Mouse (Mus musculus) forebrain, embryonic 11.5 days (tissue): ENCODE data around the gene Mier3. TPM values are rescaled to one million over a fixed set of nuclear protein-coding genes. Genes with fewer than 3 reads are reported as not detected.
A peak's percentile ranks its signal among the peaks of the same experiment; 100 is the strongest.

Experiments used
- ATAC-seq: fragments of 200-750 bp; cut with Nextera tagmentation; replicated peaks from 2 replicates; pipeline ENCODE4 v1.8.0; 2017; ENCODE audit warnings: moderate TSS enrichment; ENCODE audit not compliant: low FRiP score
- DNase-seq: peaks from one replicate; pipeline ENCODE4 v3.0.0-alpha.2; 2017; ENCODE audit warnings: low spot score
- H3K27ac ChIP-seq: fragments of 300-500 bp; sonication (generic); 2 replicates; pipeline ENCODE4 v1.5.1; 2014; ENCODE audit warnings: low read depth, low read length
- H3K27me3 ChIP-seq: fragments of 300-500 bp; sonication (generic); 2 replicates; pipeline ENCODE4 v1.6.1; 2014; ENCODE audit warnings: mild to moderate bottlenecking, low read length, mixed read lengths; ENCODE audit not compliant: control insufficient read depth, insufficient read depth
- H3K36me3 ChIP-seq: fragments of 300-500 bp; sonication (generic); 2 replicates; pipeline ENCODE4 v1.6.1; 2014; ENCODE audit warnings: mild to moderate bottlenecking, low read length, moderate library complexity, mixed read lengths; ENCODE audit not compliant: control insufficient read depth, insufficient read depth
- H3K4me1 ChIP-seq: fragments of 300-500 bp; sonication (generic); replicated peaks from 2 replicates; pipeline ENCODE4 v1.6.1; 2014; ENCODE audit warnings: low read length, mixed read lengths; ENCODE audit not compliant: control insufficient read depth, insufficient read depth
- H3K4me2 ChIP-seq: fragments of 300-500 bp; sonication (generic); 2 replicates; pipeline ENCODE4 v1.6.1; 2014; ENCODE audit warnings: low read depth, mild to moderate bottlenecking, low read length, moderate library complexity, mixed read lengths; ENCODE audit not compliant: severe bottlenecking
- H3K4me3 ChIP-seq: fragments of 300-500 bp; sonication (generic); 2 replicates; pipeline ENCODE4 v1.5.1; 2014; ENCODE audit warnings: low read depth, low read length
- H3K9ac ChIP-seq: fragments of 300-500 bp; sonication (generic); 2 replicates; pipeline ENCODE4 v1.6.1; 2014; ENCODE audit warnings: low read length
- H3K9me3 ChIP-seq: fragments of 300-500 bp; sonication (generic); 2 replicates; pipeline ENCODE4 v1.6.1; 2016; ENCODE audit warnings: low read length, mixed read lengths; ENCODE audit not compliant: control insufficient read depth
- WGBS: fragments of 180-500 bp; shearing (Covaris S2); extraction: QIAGEN DNeasy Blood & Tissue Kit; methylation state at CpG from one replicate; pipeline ENCODE4 v1.1.7; 2014; 5-methylcytosine and 5-hydroxymethylcytosine counted together
- polyA plus RNA-seq: library from polyadenylated mRNA; unstranded; fragments of >200 nt; fragmentation: Nextera tagmentation; extraction: Ambion mirVana; gene quantifications from 2 replicates; pipeline ENCODE4 v1.2.1, GENCODE M21; 2014

Gene Mier3
- polyA plus RNA-seq, 1 experiment from 2014 or later: 25.3 TPM

DNA sequence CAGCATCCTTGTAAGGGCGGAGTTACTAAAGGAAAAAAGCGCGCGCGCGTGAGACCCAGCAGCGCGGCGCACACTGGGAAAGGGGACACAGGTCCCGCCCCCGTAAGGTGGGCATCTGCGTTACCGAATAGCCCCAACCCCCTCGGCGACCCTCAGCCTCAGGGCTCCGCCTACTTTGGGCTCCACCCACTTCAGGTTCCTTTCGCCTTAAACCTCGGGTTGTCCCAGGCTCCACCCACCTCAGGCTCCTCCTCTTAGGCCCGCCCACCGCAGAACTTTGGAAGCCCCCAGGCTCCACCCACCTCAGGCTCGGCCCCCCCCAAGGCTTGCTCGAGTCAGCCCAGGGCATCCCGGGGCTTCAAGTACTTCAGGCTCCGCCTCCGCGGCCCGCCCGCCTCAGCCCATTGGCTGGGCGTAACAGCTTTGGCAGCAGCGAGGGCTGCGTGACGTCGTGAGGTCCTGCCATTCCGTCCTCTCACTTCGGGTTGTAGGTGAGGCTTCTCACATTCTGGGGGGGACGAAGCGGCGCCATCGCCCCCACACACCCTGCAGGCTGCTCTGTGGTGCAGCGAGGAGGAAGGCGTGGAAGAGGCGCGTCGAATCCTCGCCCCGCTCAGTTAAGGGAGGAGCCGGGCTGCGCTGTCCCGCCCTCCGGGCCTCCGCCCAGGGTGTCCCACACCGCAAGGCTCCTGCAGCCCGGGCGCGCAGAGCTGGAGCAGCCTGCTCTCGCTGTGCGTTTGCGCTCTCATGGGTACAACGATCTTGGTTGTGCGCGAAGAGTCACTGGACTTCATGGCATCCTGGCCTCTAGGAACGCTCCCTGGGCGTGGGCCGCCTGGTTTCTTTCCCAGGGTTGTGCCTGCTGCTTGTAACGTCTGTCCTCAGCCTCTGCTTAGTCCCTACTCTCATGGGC is 44.6 kb downstream of the Mier3 start:
- peaks cover 4% of the 10 kb centered on the region; the same call in 1 of the 2 replicates for H3K4me1 ChIP-seq
- peak overlapping the region; percentile 64 for H3K4me3 ChIP-seq
- DNase-seq (peak; percentile 100), ATAC-seq (peak; percentile 99)
- H3K9ac ChIP-seq: peak overlapping the region; percentile 57
- peaks cover 3% of the 10 kb centered on the region; the same call in 1 of the 2 replicates for H3K9me3 ChIP-seq
- no peaks in the 10 kb centered on the region for H3K27me3 ChIP-seq
- H3K4me2 ChIP-seq: peak overlapping the region; percentile 82
- under 1% methylated on average over 64 of the region's 65 CpGs for WGBS
- H3K36me3 ChIP-seq: no peaks in the 10 kb centered on the region
- H3K27ac ChIP-seq: 0 out of 2 replicates have a peak overlapping the region, but pooled peaks have one; percentile 18

DNA sequence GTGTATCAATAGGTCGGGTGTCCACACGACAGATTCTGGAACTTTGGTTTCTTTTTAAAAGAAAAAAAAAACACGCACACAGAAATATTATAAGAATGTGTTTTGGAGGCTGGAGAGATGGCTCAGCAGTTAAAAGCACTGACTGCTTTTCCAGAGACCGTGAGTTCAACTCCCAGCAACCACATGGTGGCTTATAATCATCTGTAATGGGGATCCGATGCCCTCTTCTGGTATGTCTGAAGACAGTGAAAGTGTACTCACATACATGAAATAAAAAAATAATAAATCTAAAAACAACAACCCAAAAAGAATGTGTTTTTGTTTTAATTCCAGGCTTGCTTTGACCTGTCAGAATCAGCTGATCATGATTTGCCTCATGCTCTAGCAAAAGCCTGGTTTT is 46.1 kb downstream of the Mier3 start:
- 94% methylated on average over 5 of the region's 5 CpGs for WGBS
- Histone ChIP-seq H3K4me3 (no peak overlapping the region), H3K9ac (no peak overlapping the region), H3K9me3 (peaks cover 3% of the 10 kb centered on the region; the same call in 1 of the 2 replicates), H3K27me3 (no peaks in the 10 kb centered on the region), H3K27ac (no peak overlapping the region), H3K36me3 (no peaks in the 10 kb centered on the region), H3K4me1 (peaks cover 4% of the 10 kb centered on the region; the same call in 1 of the 2 replicates), H3K4me2 (no peak overlapping the region)
- no peak for DNase-seq
- no peak for ATAC-seq

DNA sequence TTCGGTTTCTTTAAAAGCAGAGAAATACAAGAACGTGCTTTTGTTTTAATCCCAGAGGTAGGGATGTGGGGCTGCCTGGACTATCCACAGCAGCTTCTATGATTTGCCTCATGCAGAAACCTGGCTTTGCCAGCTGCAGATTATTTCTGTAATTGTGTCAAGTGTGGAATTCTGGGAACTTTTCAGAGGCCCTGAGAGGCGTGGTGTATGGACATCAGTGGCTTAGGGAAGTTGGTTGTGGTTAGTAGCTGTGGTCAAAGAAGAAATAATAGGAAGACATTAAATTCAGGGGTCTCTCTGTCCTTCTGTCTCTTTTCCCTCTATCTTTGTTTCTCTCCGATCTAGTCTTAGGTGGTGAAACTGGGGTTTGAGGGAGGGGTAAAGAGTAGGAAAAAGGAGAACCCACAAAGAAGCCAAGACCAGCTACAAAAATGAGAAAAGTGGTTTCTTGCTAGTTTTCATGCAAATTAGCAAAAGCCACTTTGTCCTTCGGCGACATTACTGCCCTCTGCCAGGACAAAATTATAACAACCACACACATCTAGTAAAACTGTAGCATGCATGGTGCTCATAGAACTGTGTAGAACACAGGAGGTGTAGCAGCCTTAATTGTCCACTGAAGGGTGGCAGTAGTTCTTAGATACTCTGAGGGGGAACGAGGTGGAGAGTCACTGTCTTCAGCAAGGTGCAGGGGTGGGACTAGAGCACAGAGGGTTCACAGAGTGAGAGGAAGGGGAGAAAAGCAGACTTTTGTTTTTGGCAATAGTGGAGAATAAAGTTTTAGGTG is 60.6 kb downstream of the Mier3 start:
- Histone ChIP-seq H3K27ac (no peak overlapping the region), H3K4me3 (no peak overlapping the region), H3K4me2 (no peak overlapping the region), H3K36me3 (no peaks in the 10 kb centered on the region), H3K9ac (no peak overlapping the region), H3K9me3 (no peaks in the 10 kb centered on the region), H3K27me3 (no peaks in the 10 kb centered on the region), H3K4me1 (no peaks in the 10 kb centered on the region)
- ATAC-seq (no peak), DNase-seq (no peak)
- 82% methylated on average over 7 of the region's 7 CpGs for WGBS

DNA sequence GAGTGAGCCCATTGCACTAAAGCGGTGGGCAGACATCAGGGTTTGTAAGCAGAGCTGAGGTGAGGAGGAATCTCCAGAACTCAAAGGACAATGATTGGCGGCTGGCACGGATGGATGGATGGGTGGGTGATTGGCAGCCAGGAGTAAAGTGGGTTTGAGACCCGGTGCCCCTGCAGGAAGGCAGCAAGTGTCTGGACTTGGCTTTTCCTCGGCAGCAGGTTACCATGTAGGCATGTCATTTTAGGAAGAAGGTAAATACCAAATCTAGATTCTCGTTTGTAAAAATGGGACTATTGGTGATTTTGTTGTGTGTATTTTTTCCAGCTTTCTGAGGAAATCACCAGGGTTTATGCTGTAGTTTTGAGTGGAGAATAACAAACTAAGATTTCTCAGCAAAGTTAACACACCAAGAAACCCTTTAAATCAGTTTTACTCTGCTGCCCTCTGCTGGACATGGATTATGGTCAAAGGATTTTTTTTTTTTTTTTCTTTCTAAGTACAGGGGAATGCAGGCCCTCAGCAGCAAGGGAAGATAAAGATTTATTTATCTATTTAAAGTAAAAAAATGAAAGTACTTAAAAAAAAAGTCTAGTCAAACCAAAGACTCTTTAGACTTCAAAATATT is 61.3 kb downstream of the Mier3 start:
- WGBS: 64% methylated on average over 6 of the region's 6 CpGs
- Histone ChIP-seq H3K4me3 (no peak overlapping the region), H3K36me3 (no peaks in the 10 kb centered on the region), H3K9ac (no peak overlapping the region), H3K9me3 (no peaks in the 10 kb centered on the region), H3K27me3 (no peaks in the 10 kb centered on the region), H3K27ac (no peak overlapping the region), H3K4me1 (no peaks in the 10 kb centered on the region), H3K4me2 (no peak overlapping the region)
- ATAC-seq (no peak), DNase-seq (peak; percentile 53)

DNA sequence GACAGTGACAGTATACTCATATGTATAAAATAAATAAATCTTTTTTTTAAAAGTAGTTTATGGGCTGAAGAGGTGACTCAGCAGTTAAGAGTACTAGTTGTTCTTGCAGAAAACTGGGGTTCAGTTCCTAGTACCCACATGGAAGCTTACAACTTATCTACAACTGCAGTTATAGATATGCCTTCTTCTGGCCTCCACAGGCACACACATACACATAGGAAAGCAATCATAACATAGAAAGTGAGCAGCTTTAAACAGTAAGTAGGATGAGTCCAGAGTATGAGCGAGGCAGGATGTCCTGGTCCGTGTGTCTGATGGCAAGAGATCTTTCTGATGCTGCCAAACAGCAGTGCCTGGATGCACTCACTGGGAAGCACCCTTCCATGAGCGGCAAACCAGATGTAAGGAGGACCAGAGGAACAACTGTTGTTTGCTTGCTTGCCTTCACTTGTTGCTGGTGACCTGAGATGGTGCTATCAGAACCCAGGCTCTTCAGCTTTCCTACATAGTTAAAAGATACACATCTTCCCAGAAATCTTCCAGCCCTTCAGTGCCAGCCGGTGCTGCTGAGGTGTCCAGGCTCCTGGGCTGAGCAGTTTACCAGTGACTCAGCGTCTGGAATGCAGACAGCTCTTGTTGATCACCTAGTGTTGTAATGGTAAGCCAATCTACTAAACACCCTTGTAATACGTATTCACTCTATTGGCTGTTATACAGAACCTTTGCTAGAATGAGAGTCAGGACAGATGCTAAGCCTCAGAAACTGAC is 63.6 kb downstream of the Mier3 start:
- ATAC-seq (no peak), DNase-seq (no peak)
- H3K9me3 ChIP-seq: no peaks in the 10 kb centered on the region
- H3K27me3 ChIP-seq: no peaks in the 10 kb centered on the region
- H3K4me2 ChIP-seq: no peak overlapping the region
- no peak overlapping the region for H3K9ac ChIP-seq
- 89% methylated on average over 6 of the region's 6 CpGs for WGBS
- no peak overlapping the region for H3K27ac ChIP-seq
- H3K4me1 ChIP-seq: no peaks in the 10 kb centered on the region
- no peaks in the 10 kb centered on the region; the same call in 1 of the 2 replicates for H3K36me3 ChIP-seq
- H3K4me3 ChIP-seq: no peak overlapping the region

DNA sequence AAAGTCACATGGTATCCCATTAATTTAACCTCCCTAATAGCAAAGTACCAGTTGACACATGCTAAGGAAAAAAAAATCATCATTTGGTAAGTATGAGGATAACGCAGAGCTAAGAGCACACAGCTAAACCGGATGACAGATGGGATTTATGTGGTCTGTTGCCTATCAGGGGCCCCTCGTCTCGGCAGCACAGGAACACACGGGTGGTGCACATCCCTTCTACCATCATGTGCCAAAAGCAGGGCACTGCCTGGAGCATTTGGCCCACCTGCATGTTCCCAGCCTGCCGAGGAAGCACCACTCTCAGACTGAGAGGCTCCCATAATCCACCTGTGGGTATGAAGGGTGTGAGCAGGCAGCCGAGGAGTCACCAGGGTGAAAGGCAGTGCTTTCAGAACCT is 64.4 kb downstream of the Mier3 start:
- no peak for ATAC-seq
- no peak for DNase-seq
- Histone ChIP-seq H3K27ac (no peak overlapping the region), H3K4me3 (no peak overlapping the region), H3K4me1 (no peaks in the 10 kb centered on the region), H3K4me2 (no peak overlapping the region), H3K36me3 (no peaks in the 10 kb centered on the region; the same call in 1 of the 2 replicates), H3K9me3 (no peaks in the 10 kb centered on the region), H3K27me3 (no peaks in the 10 kb centered on the region), H3K9ac (no peak overlapping the region)
- WGBS: 88% methylated on average over 7 of the region's 7 CpGs

DNA sequence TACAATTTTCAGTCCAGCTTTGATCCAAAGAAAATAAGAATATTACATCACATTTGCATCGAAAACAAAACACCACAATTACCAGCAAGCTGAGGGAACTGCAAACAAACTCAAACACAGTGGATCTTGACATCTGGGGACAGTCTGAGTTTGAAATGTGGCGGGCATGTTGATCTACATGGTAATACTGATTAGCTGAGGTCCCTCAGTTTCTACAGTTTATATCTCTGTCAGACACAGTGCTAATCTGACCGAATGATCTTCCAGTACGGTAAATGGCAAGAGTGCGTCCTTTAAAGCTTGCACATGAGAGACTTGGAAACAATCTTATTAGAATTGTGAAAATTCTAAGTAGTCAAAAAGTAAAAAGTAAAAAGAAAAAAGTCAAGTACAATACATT is 66.1 kb downstream of the Mier3 start:
- H3K9me3 ChIP-seq: no peaks in the 10 kb centered on the region
- H3K4me2 ChIP-seq: no peak overlapping the region
- no peak overlapping the region for H3K27ac ChIP-seq
- H3K4me1 ChIP-seq: no peaks in the 10 kb centered on the region
- no peak overlapping the region for H3K4me3 ChIP-seq
- H3K36me3 ChIP-seq: no peaks in the 10 kb centered on the region; the same call in 1 of the 2 replicates
- no peak for ATAC-seq
- WGBS: 92% methylated on average over 5 of the region's 5 CpGs
- no peak overlapping the region for H3K9ac ChIP-seq
- no peak for DNase-seq
- no peaks in the 10 kb centered on the region for H3K27me3 ChIP-seq
